Comparison of ENCODE assay signal across 28 mouse cellular contexts in the genomic region with DNA sequence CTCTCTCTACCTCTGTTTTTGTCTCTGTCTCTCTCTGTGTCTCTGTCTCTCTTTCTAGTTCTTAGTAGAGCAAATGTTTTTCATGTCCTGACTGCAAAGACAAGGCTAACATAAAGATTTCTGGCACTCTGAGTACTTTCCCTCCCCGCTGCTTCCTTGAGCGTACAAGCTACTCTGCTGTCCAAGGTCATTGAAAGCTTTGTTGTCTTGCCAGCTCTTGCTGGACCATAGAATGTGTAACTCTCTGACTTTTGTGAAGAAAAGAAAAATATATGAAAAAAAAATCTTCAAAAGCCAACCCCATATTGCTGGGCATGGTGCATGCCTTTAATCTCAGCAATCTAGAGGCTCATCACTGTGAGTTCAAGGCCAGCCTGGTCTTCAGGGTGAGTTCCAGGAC. TPM values are rescaled to one million over a fixed set of nuclear protein-coding genes. Genes with fewer than 3 reads are reported as not detected.
DNase-seq lines count a peak whose midpoint lies in the region; ATAC-seq and TF ChIP-seq lines count a peak whose summit lies in the region.
"Had no signal": no experiment of that assay in that cellular context is flagged by ENCODE, and none has a peak within 500 bp of the region (broad histone marks: within the 10 kb centered on the region; RNA-seq: fewer than 3 reads in every experiment).

No protein-coding gene starts in this region.

- no peak overlapping the region for H3K4me2 ChIP-seq in embryonic facial prominence, embryonic 14.5 days (ENCODE audit: low read depth, low read length)
- H3K4me2 ChIP-seq in lung, embryonic 14.5 days = no peak overlapping the region
- no peak overlapping the region for H3K4me2 ChIP-seq in lung, postnatal 0 days (replicated peaks; ENCODE audit: low read depth, low read length)
- H3K4me2 ChIP-seq: forebrain, embryonic 13.5 days; heart, embryonic 11.5 days; hindbrain, embryonic 14.5 days; neural tube, embryonic 12.5 days had no signal

- DNase-seq in embryonic facial prominence, embryonic 14.5 days (ENCODE audit: low spot score) = peak; percentile 15
- no peak for DNase-seq in embryonic facial prominence, embryonic 10.5 days (ENCODE audit: low spot score)
- DNase-seq in lung, embryonic 14.5 days = peak; percentile 82
- DNase-seq in lung, postnatal 0 days (ENCODE audit: low spot score) = no peak
- DNase-seq in testis, postnatal 10 days (ENCODE audit: low spot score) = no peak
- DNase-seq in testis, postnatal 14 days (ENCODE audit: low spot score) = peak; percentile 71
- no peak for DNase-seq in urinary bladder, postnatal 4 days (ENCODE audit: low spot score in 2 of 2)
- DNase-seq: cerebellum, adult 18-20 months; cerebellum, postnatal 10 days; gastrocnemius, postnatal 25 days; heart, adult 18-20 months; heart, postnatal 4 days; kidney, adult 11 months; layer of hippocampus, adult 9-11 months; liver; lung, adult 2 months; thymus, adult 18-20 months; thymus, postnatal 25 days had no signal

- ATAC-seq in embryonic facial prominence, embryonic 14.5 days (ENCODE audit: low read depth) = no peak
- ATAC-seq in lung, embryonic 14.5 days (ENCODE audit: insufficient read depth) = peak; percentile 71; the same call in 1 of the 2 replicates
- ATAC-seq in lung, postnatal 0 days = no peak
- ATAC-seq: forebrain, embryonic 13.5 days; inflammation-experienced regulatory T-cells, adult 6 months; midbrain, embryonic 16.5 days had no signal

- no peaks in the 10 kb centered on the region for H3K36me3 ChIP-seq in embryonic facial prominence, embryonic 14.5 days (ENCODE audit: control insufficient read depth, insufficient read depth, low read length)
- H3K36me3 ChIP-seq in embryonic facial prominence, embryonic 10.5 days (replicated peaks) = no peaks in the 10 kb centered on the region
- no peaks in the 10 kb centered on the region for H3K36me3 ChIP-seq in lung, embryonic 14.5 days (ENCODE audit: insufficient read depth)
- no peaks in the 10 kb centered on the region for H3K36me3 ChIP-seq in lung, postnatal 0 days (ENCODE audit: insufficient read depth, low read length)
- no peaks in the 10 kb centered on the region for H3K36me3 ChIP-seq in testis, adult 2 months (ENCODE audit: control insufficient read depth, insufficient read depth, low read length)
- H3K36me3 ChIP-seq: G1E; neural tube, embryonic 12.5 days had no signal

- no peaks in the 10 kb centered on the region for H3K4me1 ChIP-seq in embryonic facial prominence, embryonic 14.5 days (ENCODE audit: control insufficient read depth, insufficient read depth, low read length)
- no peaks in the 10 kb centered on the region for H3K4me1 ChIP-seq in embryonic facial prominence, embryonic 10.5 days
- H3K4me1 ChIP-seq in lung, embryonic 14.5 days (ENCODE audit: insufficient read depth) = no peaks in the 10 kb centered on the region
- no peaks in the 10 kb centered on the region; the same call in 1 of the 2 replicates for H3K4me1 ChIP-seq in lung, postnatal 0 days (ENCODE audit: insufficient read depth, low read depth, low read length)
- peaks cover 6% of the 10 kb centered on the region for H3K4me1 ChIP-seq in testis, adult 2 months (ENCODE audit: control insufficient read depth, insufficient read depth, low read length)
- H3K4me1 ChIP-seq: forebrain, embryonic 13.5 days; neural tube, embryonic 12.5 days had no signal

- no peak for TF ChIP-seq CTCF in lung, embryonic 14.5 days (IDR thresholded peaks at IDR 0.05; ENCODE audit: low read depth)
- no peak for TF ChIP-seq CTCF in lung, postnatal 0 days (IDR thresholded peaks at IDR 0.05)
- TF ChIP-seq CTCF in testis, adult 2 months (IDR thresholded peaks at IDR 0.05; ENCODE audit: control insufficient read depth, insufficient read depth, insufficient replicate concordance, low read depth, low read length) = no peak

- H3K9ac ChIP-seq in embryonic facial prominence, embryonic 14.5 days (ENCODE audit: low read depth, low read length) = no peak overlapping the region
- H3K9ac ChIP-seq in lung, embryonic 14.5 days = no peak overlapping the region
- no peak overlapping the region for H3K9ac ChIP-seq in lung, postnatal 0 days (replicated peaks; ENCODE audit: low read depth)
- H3K9ac ChIP-seq: forebrain, embryonic 13.5 days; hindbrain, embryonic 14.5 days; liver, embryonic 14.5 days; neural tube, embryonic 12.5 days had no signal

- H3K4me3 ChIP-seq in embryonic facial prominence, embryonic 14.5 days (ENCODE audit: low read depth, low read length) = no peak overlapping the region
- H3K4me3 ChIP-seq in embryonic facial prominence, embryonic 10.5 days = no peak overlapping the region
- no peak overlapping the region for H3K4me3 ChIP-seq in lung, embryonic 14.5 days (ENCODE audit: low read depth, low read length)
- H3K4me3 ChIP-seq in lung, postnatal 0 days (ENCODE audit: low read depth, low read length) = no peak overlapping the region
- no peak overlapping the region for H3K4me3 ChIP-seq in testis, adult 2 months (ENCODE audit: control insufficient read depth, low read depth, low read length)
- H3K4me3 ChIP-seq: forebrain, embryonic 13.5 days; neural tube, embryonic 12.5 days had no signal

- WGBS in embryonic facial prominence, embryonic 14.5 days = 82% methylated on average over 2 of the region's 2 CpGs
- 90% methylated on average over 2 of the region's 2 CpGs for WGBS in embryonic facial prominence, embryonic 10.5 days
- 30% methylated on average over 2 of the region's 2 CpGs for WGBS in lung, embryonic 14.5 days
- 36% methylated on average over 2 of the region's 2 CpGs for WGBS in lung, postnatal 0 days

- TF ChIP-seq POLR2A in testis, adult 2 months (IDR thresholded peaks at IDR 0.05; ENCODE audit: control insufficient read depth, low read depth, low read length) = no peak

- no peaks in the 10 kb centered on the region for H3K27me3 ChIP-seq in embryonic facial prominence, embryonic 14.5 days (replicated peaks; ENCODE audit: control insufficient read depth, insufficient read depth, low read length)
- H3K27me3 ChIP-seq in embryonic facial prominence, embryonic 10.5 days (replicated peaks; ENCODE audit: low read depth, poor library complexity, severe bottlenecking) = no peaks in the 10 kb centered on the region
- no peaks in the 10 kb centered on the region for H3K27me3 ChIP-seq in lung, embryonic 14.5 days (ENCODE audit: insufficient read depth, low read length)
- H3K27me3 ChIP-seq in lung, postnatal 0 days (replicated peaks; ENCODE audit: insufficient read depth, low read length) = no peaks in the 10 kb centered on the region
- no peaks in the 10 kb centered on the region for H3K27me3 ChIP-seq in testis, adult 2 months (ENCODE audit: control insufficient read depth, insufficient read depth, low read length)
- H3K27me3 ChIP-seq: forebrain, embryonic 13.5 days; neural tube, embryonic 12.5 days had no signal

- no peak for TF ChIP-seq EP300 in lung, postnatal 0 days (IDR thresholded peaks at IDR 0.05)

- no peak overlapping the region for H3K27ac ChIP-seq in embryonic facial prominence, embryonic 14.5 days (replicated peaks; ENCODE audit: low read depth, low read length)
- H3K27ac ChIP-seq in embryonic facial prominence, embryonic 10.5 days (replicated peaks) = no peak overlapping the region
- H3K27ac ChIP-seq in lung, embryonic 14.5 days (ENCODE audit: low read depth) = no peak overlapping the region
- no peak overlapping the region for H3K27ac ChIP-seq in lung, postnatal 0 days (ENCODE audit: low read length)
- peak overlapping the region; percentile 72 for H3K27ac ChIP-seq in testis, adult 2 months (ENCODE audit: control insufficient read depth, insufficient read depth, low read depth, low read length)
- H3K27ac ChIP-seq: forebrain, embryonic 13.5 days; hindbrain, embryonic 14.5 days; liver, embryonic 14.5 days; neural tube, embryonic 12.5 days had no signal

- no peaks in the 10 kb centered on the region for H3K9me3 ChIP-seq in embryonic facial prominence, embryonic 14.5 days (ENCODE audit: control insufficient read depth, low read length)
- no peaks in the 10 kb centered on the region for H3K9me3 ChIP-seq in embryonic facial prominence, embryonic 10.5 days
- no peaks in the 10 kb centered on the region for H3K9me3 ChIP-seq in lung, embryonic 14.5 days (ENCODE audit: low read depth, low read length)
- no peaks in the 10 kb centered on the region for H3K9me3 ChIP-seq in lung, postnatal 0 days (ENCODE audit: low read length)
- H3K9me3 ChIP-seq: forebrain, embryonic 13.5 days; G1E; neural tube, embryonic 12.5 days had no signal

RNA-seq across cellular contexts. Expression of gene Trank1, which starts 12.9 kb away (rescaled TPM):
- polyA plus RNA-seq in embryonic facial prominence, embryonic 14.5 days (2014; fragmentation: Nextera tagmentation; extraction: Ambion mirVana) = 0.79 and 0.92 TPM in 2 replicates
- polyA plus RNA-seq in embryonic facial prominence, embryonic 10.5 days (2016; fragmentation: Nextera tagmentation; extraction: Ambion mirVana) = 0.09 and 0.11 TPM in 2 replicates
- 0.12 and 0.34 TPM in 2 replicates for polyA plus RNA-seq in lung, embryonic 14.5 days (2014; fragmentation: Nextera tagmentation; extraction: Ambion mirVana)
- 0.02 and 0.08 TPM in 2 replicates for polyA plus RNA-seq in lung, postnatal 0 days (2015; fragmentation: Nextera tagmentation; extraction: Ambion mirVana)
- polyA plus RNA-seq in testis, adult 2 months (2012; rRNA removed) = 21.3 and 25.0 TPM in 2 replicates
- polyA plus RNA-seq: G1E; heart, embryonic 16.5 days; inflammation-experienced regulatory T-cells, adult 6 months had no signal

RNA-seq across cellular contexts. Expression of gene Epm2aip1, which starts 26.9 kb away (rescaled TPM):
- polyA plus RNA-seq in embryonic facial prominence, embryonic 14.5 days (2014; fragmentation: Nextera tagmentation; extraction: Ambion mirVana) = 47.0 and 48.2 TPM in 2 replicates
- polyA plus RNA-seq in embryonic facial prominence, embryonic 10.5 days (2016; fragmentation: Nextera tagmentation; extraction: Ambion mirVana) = 29.7 and 30.4 TPM in 2 replicates
- polyA plus RNA-seq in lung, embryonic 14.5 days (2014; fragmentation: Nextera tagmentation; extraction: Ambion mirVana) = 36.0 and 37.3 TPM in 2 replicates
- polyA plus RNA-seq in lung, postnatal 0 days (2015; fragmentation: Nextera tagmentation; extraction: Ambion mirVana) = 10.5 and 11.4 TPM in 2 replicates
- polyA plus RNA-seq in testis, adult 2 months (2012; rRNA removed) = 3.6 and 4.2 TPM in 2 replicates

RNA-seq across cellular contexts. Expression of gene Mlh1, which starts 27.0 kb away (rescaled TPM):
- polyA plus RNA-seq in embryonic facial prominence, embryonic 14.5 days (2014; fragmentation: Nextera tagmentation; extraction: Ambion mirVana) = 33.6 and 34.2 TPM in 2 replicates
- 52.7 and 56.8 TPM in 2 replicates for polyA plus RNA-seq in embryonic facial prominence, embryonic 10.5 days (2016; fragmentation: Nextera tagmentation; extraction: Ambion mirVana)
- 36.1 and 39.2 TPM in 2 replicates for polyA plus RNA-seq in lung, embryonic 14.5 days (2014; fragmentation: Nextera tagmentation; extraction: Ambion mirVana)
- 13.1 and 14.2 TPM in 2 replicates for polyA plus RNA-seq in lung, postnatal 0 days (2015; fragmentation: Nextera tagmentation; extraction: Ambion mirVana)
- 10.1 and 12.1 TPM in 2 replicates for polyA plus RNA-seq in testis, adult 2 months (2012; rRNA removed)

Comparison
In these comparisons a context has a peak if more than half of its experiments do, and no peak if none do; other contexts are left out.
1. DNase-seq: peak in embryonic facial prominence, embryonic 14.5 days (single experiment), lung, embryonic 14.5 days (single experiment) and testis, postnatal 14 days (single experiment); none in embryonic facial prominence, embryonic 10.5 days (single experiment), lung, postnatal 0 days (single experiment), testis, postnatal 10 days (single experiment) and urinary bladder, postnatal 4 days (0 of 2).
2. RNA of gene Trank1, which starts 12.9 kb away (polyA plus RNA-seq): 21.3 to 25.0 TPM in testis, adult 2 months; 0.79 to 0.92 TPM in embryonic facial prominence, embryonic 14.5 days, 0.12 to 0.34 TPM in lung, embryonic 14.5 days, 0.09 to 0.11 TPM in embryonic facial prominence, embryonic 10.5 days and 0.02 to 0.08 TPM in lung, postnatal 0 days; every median in the first group is over 10 times any median in the second.